Mouse (Mus musculus) limb, embryonic 14.5 days (tissue): ENCODE data around the gene Ahdc1. TPM values are rescaled to one million over a fixed set of nuclear protein-coding genes. Genes with fewer than 3 reads are reported as not detected.

Experiments used
- ATAC-seq: fragments of 200-750 bp; cut with Nextera tagmentation; 2 replicates; pipeline ENCODE4 v1.8.0; 2017; ENCODE audit warnings: low read depth, moderate number of reproducible peaks, moderate TSS enrichment; ENCODE audit not compliant: low FRiP score
- DNase-seq: peaks from one replicate; pipeline ENCODE4 v3.0.0-alpha.2; 2015; ENCODE audit warnings: low spot score
- H3K27ac ChIP-seq: fragments of 300-500 bp; sonication (generic); replicated peaks from 2 replicates; pipeline ENCODE4 v1.5.1; 2014; ENCODE audit warnings: low read depth, mild to moderate bottlenecking, low read length, moderate library complexity, mixed read lengths
- H3K27me3 ChIP-seq: fragments of 300-500 bp; sonication (generic); 2 replicates; pipeline ENCODE4 v1.6.1; 2014; ENCODE audit warnings: low read length, mixed read lengths; ENCODE audit not compliant: control insufficient read depth, insufficient read depth
- H3K36me3 ChIP-seq: fragments of 300-500 bp; sonication (generic); 2 replicates; pipeline ENCODE4 v1.6.1; 2014; ENCODE audit warnings: mild to moderate bottlenecking, low read length, moderate library complexity, mixed read lengths; ENCODE audit not compliant: control insufficient read depth, insufficient read depth
- H3K4me1 ChIP-seq: fragments of 300-500 bp; sonication (generic); 2 replicates; pipeline ENCODE4 v1.6.1; 2014; ENCODE audit warnings: antibody characterized with exemption, low read length, mixed read lengths; ENCODE audit not compliant: control insufficient read depth, insufficient read depth
- H3K4me2 ChIP-seq: fragments of 300-500 bp; sonication (generic); replicated peaks from 2 replicates; pipeline ENCODE4 v1.6.1; 2014; ENCODE audit warnings: low read depth, mild to moderate bottlenecking, low read length, moderate library complexity; ENCODE audit not compliant: severe bottlenecking
- H3K4me3 ChIP-seq: fragments of 300-500 bp; sonication (generic); replicated peaks from 2 replicates; pipeline ENCODE4 v1.5.1; 2014; ENCODE audit warnings: low read length
- H3K9ac ChIP-seq: fragments of 300-500 bp; sonication (generic); 2 replicates; pipeline ENCODE4 v1.6.1; 2014; ENCODE audit warnings: mild to moderate bottlenecking, low read depth, low read length, moderate library complexity; ENCODE audit not compliant: severe bottlenecking
- H3K9me3 ChIP-seq: fragments of 300-500 bp; sonication (generic); 2 replicates; pipeline ENCODE4 v1.6.1; 2016; ENCODE audit warnings: low read length; ENCODE audit not compliant: control insufficient read depth
- POLR2A ChIP-seq: fragments of 200-500 bp; IDR thresholded peaks from 2 replicates; pipeline ENCODE4 v1.8.0; 2012; ENCODE audit warnings: inconsistent platforms, mild to moderate bottlenecking, moderate library complexity, borderline replicate concordance; ENCODE audit not compliant: insufficient read depth, insufficient read length; ENCODE audit errors: extremely low read depth
- WGBS: fragments of 180-500 bp; shearing (Covaris S2); extraction: QIAGEN DNeasy Blood & Tissue Kit; methylation state at CpG from one replicate; pipeline ENCODE4 v1.1.7; 2014; 5-methylcytosine and 5-hydroxymethylcytosine counted together
- polyA plus RNA-seq, 2 experiments: library from polyadenylated mRNA; depleted of rRNA in 1 of 2; stranded (reverse) in 1 of 2; unstranded in 1 of 2; fragments of >200 nt; fragmentation: Nextera tagmentation in 1 of 2; extraction: Ambion mirVana in 1 of 2; gene quantifications; 2 replicates each; pipeline versions ENCODE4 v1.2.1 to v1.2.3; 2012 to 2014

The Ahdc1 gene
- polyA plus RNA-seq, 2 experiments: 12.9 to 29.6 TPM

- peaks cover 21% of the 10 kb centered on the region; the same call in 1 of the 2 replicates for H3K36me3 ChIP-seq
- no peaks in the 10 kb centered on the region for H3K27me3 ChIP-seq
- H3K9me3 ChIP-seq: no peaks in the 10 kb centered on the region
- WGBS: 15% methylated on average over 7 of the region's 10 CpGs
- peak overlapping the region; percentile 63 for H3K27ac ChIP-seq
- H3K4me1 ChIP-seq: peaks cover 64% of the 10 kb centered on the region
- TF ChIP-seq POLR2A: no peak
- 0 out of 2 replicates have a peak overlapping the region, but pooled peaks have one; percentile 21 for H3K9ac ChIP-seq
- DNase-seq: peak; percentile 68
- no peak overlapping the region; the same call in 1 of the 2 replicates for H3K4me3 ChIP-seq
- peak; percentile 11; the same call in 1 of the 2 replicates for ATAC-seq
- H3K4me2 ChIP-seq: peak overlapping the region; percentile 13
These were observed 14.1 kb downstream of the Ahdc1 start for GRCm38 (mm10) chr4:133024969-133025685.

GRCm38 (mm10) chr4:133026272-133026671 is 15.2 kb downstream of the Ahdc1 start:
- H3K9me3 ChIP-seq: no peaks in the 10 kb centered on the region
- H3K4me1 ChIP-seq: peaks cover 56% of the 10 kb centered on the region
- WGBS: 72% methylated on average over 10 of the region's 10 CpGs
- peak overlapping the region; percentile 28; the same call in 1 of the 2 replicates for H3K9ac ChIP-seq
- peak overlapping the region; percentile 26; the same call in 1 of the 2 replicates for H3K27ac ChIP-seq
- DNase-seq (no peak), ATAC-seq (no peak)
- no peaks in the 10 kb centered on the region for H3K27me3 ChIP-seq
- no peak overlapping the region for H3K4me3 ChIP-seq
- H3K36me3 ChIP-seq: peaks cover 24% of the 10 kb centered on the region; the same call in 1 of the 2 replicates
- no peak overlapping the region for H3K4me2 ChIP-seq
- TF ChIP-seq POLR2A: no peak

GRCm38 (mm10) chr4:133026826-133027375 is 15.8 kb downstream of the Ahdc1 start:
- 24% methylated on average over 2 of the region's 2 CpGs for WGBS
- no peak for TF ChIP-seq POLR2A
- Histone ChIP-seq H3K4me1 (peaks cover 50% of the 10 kb centered on the region), H3K36me3 (peaks cover 24% of the 10 kb centered on the region; the same call in 1 of the 2 replicates), H3K9me3 (no peaks in the 10 kb centered on the region), H3K27me3 (no peaks in the 10 kb centered on the region), H3K4me3 (no peak overlapping the region), H3K27ac (no peak overlapping the region; the same call in 1 of the 2 replicates), H3K4me2 (no peak overlapping the region), H3K9ac (no peak overlapping the region)
- DNase-seq (no peak), ATAC-seq (no peak)

GRCm38 (mm10) chr4:133027721-133028120 is 16.7 kb downstream of the Ahdc1 start:
- H3K9ac ChIP-seq: no peak overlapping the region
- H3K4me3 ChIP-seq: no peak overlapping the region
- no peak for DNase-seq
- H3K27ac ChIP-seq: no peak overlapping the region
- WGBS: 78% methylated on average over 10 of the region's 10 CpGs
- no peaks in the 10 kb centered on the region for H3K9me3 ChIP-seq
- H3K4me1 ChIP-seq: peaks cover 42% of the 10 kb centered on the region
- peaks cover 24% of the 10 kb centered on the region; the same call in 1 of the 2 replicates for H3K36me3 ChIP-seq
- H3K27me3 ChIP-seq: no peaks in the 10 kb centered on the region
- H3K4me2 ChIP-seq: no peak overlapping the region
- ATAC-seq: no peak
- TF ChIP-seq POLR2A: no peak

- Histone ChIP-seq H3K27me3 (no peaks in the 10 kb centered on the region), H3K4me2 (no peak overlapping the region), H3K4me1 (peaks cover 37% of the 10 kb centered on the region), H3K9ac (no peak overlapping the region), H3K9me3 (no peaks in the 10 kb centered on the region), H3K36me3 (peaks cover 23% of the 10 kb centered on the region; the same call in 1 of the 2 replicates), H3K27ac (no peak overlapping the region), H3K4me3 (no peak overlapping the region)
- no peak for TF ChIP-seq POLR2A
- no peak for DNase-seq
- no peak for ATAC-seq
- 90% methylated on average over 6 of the region's 6 CpGs for WGBS
These were observed 17.1 kb downstream of the Ahdc1 start for GRCm38 (mm10) chr4:133028193-133028592.
